Mouse (Mus musculus) ES-E14 (cell line): Measurements from ENCODE around the gene Olfr642.

Source experiments
- CHD2 ChIP-seq: IDR thresholded peaks from 2 replicates; pipeline ENCODE4 v1.6.1; 2014; ENCODE audit warnings: mild to moderate bottlenecking, low read depth, low read length, inconsistent platforms
- MAFK ChIP-seq: IDR thresholded peaks from 2 replicates; pipeline ENCODE4 v1.6.1; 2014; ENCODE audit warnings: mild to moderate bottlenecking, low read depth, low read length, inconsistent platforms; ENCODE audit not compliant: insufficient read depth
- ZC3H11A ChIP-seq: IDR thresholded peaks from 2 replicates; pipeline ENCODE4 v1.6.1; 2012; ENCODE audit warnings: low read depth, mild to moderate bottlenecking, inconsistent platforms, low read length, borderline replicate concordance
- ZNF384 ChIP-seq: IDR thresholded peaks from 2 replicates; pipeline ENCODE4 v1.6.1; 2012; ENCODE audit warnings: low read depth, low read length, inconsistent platforms

DNA sequence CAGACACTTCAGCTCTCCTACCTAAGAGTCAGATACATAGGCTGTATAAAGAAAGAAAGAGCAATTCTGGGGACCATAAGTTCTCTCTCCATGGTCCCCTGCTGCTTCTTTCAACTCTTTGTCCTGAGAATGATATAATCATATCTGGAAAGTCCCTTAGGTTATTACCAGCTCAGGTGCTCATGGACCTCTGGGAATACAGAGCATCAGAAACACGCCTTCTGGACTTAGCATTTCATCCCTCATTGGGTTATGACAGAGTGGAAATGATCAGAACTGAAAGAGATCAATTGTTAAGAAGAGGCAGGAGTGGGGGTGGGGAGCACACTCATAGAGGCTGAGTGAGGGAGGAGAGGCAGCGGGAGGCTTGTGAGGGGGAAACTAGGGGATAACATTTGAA lies 19.3 kb upstream of the Olfr642 start, which contains the start of gene Olfr644:
- no peak for TF ChIP-seq ZC3H11A
- no peak for TF ChIP-seq ZNF384
- TF ChIP-seq CHD2: no peak
- TF ChIP-seq MAFK: no peak
